Mouse (Mus musculus) cortical plate, adult 2 months (tissue): ENCODE measurements around the gene Nfam1.

Source experiments
- CTCF ChIP-seq: fragments of 200-500 bp; IDR thresholded peaks from 2 replicates; pipeline ENCODE4 v1.5.1; 2011; ENCODE audit warnings: mild to moderate bottlenecking, control low read depth, low read length; ENCODE audit not compliant: insufficient read depth; ENCODE audit errors: extremely low read depth
- POLR2A ChIP-seq: fragments of 200-500 bp; IDR thresholded peaks from 2 replicates; pipeline ENCODE4 v1.6.1; 2011; ENCODE audit warnings: mild to moderate bottlenecking, low read length, control low read depth; ENCODE audit not compliant: insufficient read depth; ENCODE audit errors: extremely low read depth

- TF ChIP-seq POLR2A, result no peak
- TF ChIP-seq CTCF, result no peak
Measured at GRCm38 (mm10) chr15:82987732-82988112, 45.4 kb downstream of the Nfam1 start, which contains the start of gene Tcf20.
